Mouse (Mus musculus) liver, postnatal 0 days (tissue): ENCODE measurements around the gene Adamts17.

Experiments used
- CTCF ChIP-seq: sonication (generic); IDR thresholded peaks from 2 replicates; pipeline ENCODE4 v1.5.1; 2016; ENCODE audit warnings: antibody characterized with exemption, low read depth
- EP300 ChIP-seq: IDR thresholded peaks from 2 replicates; pipeline ENCODE4 v1.6.1; 2016; ENCODE audit warnings: antibody characterized with exemption, low read depth, mild to moderate bottlenecking

DNA sequence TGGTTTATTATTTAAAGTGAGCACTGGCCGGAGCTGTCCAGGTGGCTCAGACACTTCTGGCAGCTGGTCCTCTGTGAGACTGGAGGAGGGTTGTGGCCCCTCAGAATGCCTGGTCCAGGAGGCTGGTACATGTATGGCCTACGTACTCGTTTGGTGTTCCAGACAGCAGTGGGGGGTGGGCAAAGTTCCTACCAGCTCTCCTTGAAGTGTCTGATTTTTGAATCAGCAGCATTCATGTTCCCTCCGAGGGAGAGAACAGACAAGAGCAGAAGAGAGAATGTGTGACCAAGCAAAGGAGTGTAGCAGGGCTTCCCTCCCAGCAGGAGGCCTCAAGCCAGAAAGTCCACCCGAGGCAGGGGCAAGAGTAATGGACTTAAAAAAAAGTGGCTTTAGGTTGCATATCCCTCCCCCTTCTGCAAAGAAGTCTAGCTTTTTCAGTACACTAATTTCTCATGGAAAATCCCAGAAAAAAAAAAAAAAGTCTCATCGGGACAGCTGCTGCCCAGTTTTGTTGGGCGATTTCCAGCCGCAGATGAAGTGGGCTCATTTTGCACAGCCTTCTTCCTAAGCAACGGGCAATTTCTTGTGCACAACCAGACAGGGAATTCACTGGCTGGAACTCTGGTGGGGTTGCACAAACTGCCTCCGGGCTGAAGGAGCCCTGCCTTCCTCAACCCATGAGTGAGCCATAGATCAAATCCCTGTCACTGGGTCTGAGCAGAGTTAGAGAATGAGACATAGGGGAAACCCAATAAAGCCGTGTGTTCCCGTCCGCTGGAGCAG is 28.4 kb downstream of the Adamts17 start:
- TF ChIP-seq EP300 (no peak), CTCF (no peak)
